Mouse (Mus musculus) T-helper 17 cell (primary cell): Measurements from ENCODE around the gene Fance.
"Not testable (repeated sequence)": the region's sequence is repeated elsewhere in the genome, so short reads cannot be mapped to it uniquely, and the experiment has no call there.

Source experiments
- in situ Hi-C, 2 experiments: fragments of 300-600 bp; cut with MboI, MseI; formaldehyde crosslinking; loops; 1 replicate in 1 of 2; 2 replicates in 1 of 2; pipeline ENCODE4 v1.15.1; 2025; ENCODE audit warnings: high pct_unique_total_duplicates in 2 of 2

Fance gene

DNA sequence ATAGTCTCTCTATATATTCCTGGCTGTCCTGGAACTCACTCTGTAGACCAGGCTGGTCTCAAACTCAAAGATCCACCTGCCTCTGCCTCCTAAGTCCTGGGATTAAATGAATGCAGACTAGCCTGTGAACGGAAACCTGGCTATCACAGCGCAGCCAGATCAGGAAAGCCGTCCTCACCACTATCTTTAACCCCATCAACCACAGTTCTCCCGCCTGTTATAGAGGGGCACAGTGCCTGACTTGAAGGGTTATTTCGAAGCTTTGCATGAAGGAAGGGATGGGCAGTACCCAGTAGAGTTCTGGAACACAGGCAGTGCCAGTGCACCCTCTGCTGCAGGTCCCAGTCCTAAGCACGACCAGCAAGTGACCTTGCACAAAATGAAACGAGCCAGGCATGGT lies 22.0 kb upstream of the Fance start:
- in situ Hi-C loops: no loop called here

DNA sequence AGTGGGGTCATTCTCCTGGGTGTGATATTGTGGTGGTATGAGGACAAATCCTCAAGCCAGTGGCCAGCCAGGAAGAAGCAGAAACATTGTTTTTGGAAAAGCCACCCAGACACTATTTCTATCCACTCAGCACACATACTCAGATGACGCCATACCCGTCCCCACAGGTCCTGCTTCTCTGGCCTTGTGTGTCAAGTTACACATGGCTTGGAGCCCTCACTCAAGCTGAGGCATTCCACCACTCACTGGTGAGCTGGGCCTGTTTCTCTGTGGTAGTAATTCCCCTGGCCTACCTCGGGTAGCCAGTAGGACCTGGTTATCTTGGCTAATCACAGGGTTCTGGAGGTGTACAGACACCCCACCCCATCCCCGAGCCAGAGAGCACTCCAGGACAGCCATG lies 19.6 kb upstream of the Fance start:
- in situ Hi-C loops: no loop called here

DNA sequence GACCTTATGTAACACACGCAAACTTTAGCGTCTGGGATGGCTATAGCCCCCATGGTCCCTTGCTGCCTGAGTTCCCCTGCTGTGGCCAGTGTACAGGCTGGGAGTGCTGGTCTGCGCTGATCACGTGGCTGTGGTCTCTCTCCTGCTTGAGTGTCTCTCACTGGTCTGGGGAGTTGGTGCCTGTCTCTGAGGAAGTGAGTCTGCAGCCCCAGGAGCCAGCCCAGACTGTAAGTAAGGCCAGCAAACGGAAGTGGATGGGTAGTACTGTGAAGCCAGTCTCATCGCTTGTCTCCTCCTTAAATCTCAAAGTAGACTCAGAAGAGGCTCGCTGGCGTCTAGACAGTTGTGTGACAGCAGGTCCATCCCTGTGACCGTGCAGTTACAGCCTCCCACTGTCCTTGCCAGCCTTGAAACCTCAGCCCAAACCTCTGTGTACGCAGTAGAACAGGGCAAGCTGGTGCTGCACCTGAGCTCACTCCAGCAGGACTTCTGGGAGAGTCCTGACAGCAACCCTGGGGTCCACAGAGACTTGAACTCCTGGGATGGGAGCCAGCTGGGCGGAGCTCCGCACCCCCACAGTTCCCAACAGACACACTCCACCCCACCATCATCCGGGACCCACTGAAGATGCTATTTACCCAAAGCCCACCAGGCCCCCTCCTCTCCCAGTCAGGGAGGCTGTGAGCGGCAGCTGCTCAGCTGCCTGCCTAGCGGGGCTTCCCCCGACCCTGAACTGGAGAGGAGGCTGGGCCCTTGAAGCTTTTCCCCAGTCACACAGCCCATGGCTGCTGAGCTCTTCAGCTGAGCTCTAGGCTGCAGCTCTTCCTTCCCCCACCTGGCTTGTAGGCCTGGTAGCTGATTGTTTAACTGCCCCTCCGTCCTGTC lies 18.6 kb upstream of the Fance start:
- in situ Hi-C loops: no loop called here

DNA sequence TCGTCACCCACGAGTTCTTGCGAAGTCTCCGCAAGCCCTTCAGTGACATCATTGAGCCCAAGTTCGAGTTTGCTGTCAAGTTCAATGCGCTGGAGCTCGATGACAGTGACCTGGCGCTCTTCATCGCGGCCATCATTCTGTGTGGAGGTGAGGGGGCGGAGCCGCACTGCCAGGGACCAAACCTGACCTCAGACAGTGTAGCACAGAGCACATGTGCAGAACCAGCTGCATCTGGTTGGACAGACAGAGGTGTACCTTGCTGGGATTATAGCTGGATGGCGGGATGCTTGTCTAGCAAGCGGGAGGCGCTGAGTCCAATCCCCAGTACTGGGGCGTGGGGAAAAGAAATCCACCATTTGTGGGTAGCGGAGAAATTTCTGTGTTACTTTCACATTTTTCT lies 14.4 kb upstream of the Fance start:
- in situ Hi-C loops: no loop called here

DNA sequence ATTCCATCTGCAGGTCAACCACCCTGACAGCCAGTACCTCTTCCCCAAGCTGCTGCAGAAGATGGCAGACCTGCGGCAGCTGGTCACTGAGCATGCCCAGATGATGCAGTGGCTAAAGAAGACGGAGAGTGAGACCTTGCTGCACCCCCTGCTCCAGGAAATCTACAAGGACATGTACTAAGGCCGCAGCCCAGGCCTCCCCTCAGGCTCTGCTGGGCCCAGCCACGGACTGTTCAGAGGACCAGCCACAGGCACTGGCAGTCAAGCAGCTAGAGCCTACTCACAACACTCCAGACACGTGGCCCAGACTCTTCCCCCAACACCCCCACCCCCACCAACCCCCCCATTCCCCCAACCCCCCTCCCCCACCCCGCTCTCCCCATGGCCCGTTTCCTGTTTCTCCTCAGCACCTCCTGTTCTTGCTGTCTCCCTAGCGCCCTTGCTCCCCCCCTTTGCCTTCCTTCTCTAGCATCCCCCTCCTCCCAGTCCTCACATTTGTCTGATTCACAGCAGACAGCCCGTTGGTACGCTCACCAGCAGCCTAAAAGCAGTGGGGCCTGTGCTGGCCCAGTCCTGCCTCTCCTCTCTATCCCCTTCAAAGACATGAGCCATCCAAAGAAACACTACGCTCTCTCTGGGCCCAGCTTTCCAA lies 13.5 kb upstream of the Fance start:
- in situ Hi-C loops: no loop called here

DNA sequence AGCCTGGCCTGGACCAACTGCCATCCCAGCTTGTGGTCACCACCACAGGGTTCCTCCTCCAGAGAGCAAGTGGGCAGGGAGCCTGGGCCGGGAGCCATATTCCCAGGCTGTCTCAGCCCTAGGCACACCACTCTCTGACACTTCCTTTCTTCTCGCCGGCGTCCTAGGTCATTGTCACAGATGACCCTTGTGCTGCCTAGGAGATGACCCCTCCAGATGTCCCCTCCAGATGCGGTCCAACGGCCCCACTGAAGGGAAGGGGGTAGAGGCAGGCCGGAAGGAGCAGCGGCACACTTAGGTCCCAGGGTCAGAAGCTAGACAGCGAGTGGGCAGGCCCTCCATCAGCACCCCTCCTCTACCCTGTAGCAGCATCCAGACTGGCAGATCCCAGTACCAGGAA lies 13.0 kb upstream of the Fance start:
- in situ Hi-C loops: no loop called here

DNA sequence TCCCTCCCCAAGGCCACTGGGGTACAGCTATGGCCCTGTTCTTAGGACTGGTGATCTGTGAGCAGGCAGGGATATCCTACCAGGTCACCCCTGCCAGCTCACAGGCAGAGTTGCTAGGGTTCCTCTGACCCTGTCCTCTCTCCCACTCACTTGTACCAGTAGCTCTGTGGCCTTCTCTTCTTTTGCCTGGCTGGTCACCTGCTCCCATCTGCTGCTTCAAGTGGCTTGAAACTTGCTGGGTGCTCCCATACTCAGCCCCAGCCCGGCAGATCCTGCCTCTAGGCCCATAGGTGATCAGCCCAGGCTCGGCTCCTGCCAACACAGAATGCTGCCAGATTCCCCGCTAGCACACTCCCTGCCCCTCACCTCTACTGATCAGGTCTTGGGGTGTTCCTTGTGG lies 12.5 kb upstream of the Fance start:
- in situ Hi-C loops: no loop called here

DNA sequence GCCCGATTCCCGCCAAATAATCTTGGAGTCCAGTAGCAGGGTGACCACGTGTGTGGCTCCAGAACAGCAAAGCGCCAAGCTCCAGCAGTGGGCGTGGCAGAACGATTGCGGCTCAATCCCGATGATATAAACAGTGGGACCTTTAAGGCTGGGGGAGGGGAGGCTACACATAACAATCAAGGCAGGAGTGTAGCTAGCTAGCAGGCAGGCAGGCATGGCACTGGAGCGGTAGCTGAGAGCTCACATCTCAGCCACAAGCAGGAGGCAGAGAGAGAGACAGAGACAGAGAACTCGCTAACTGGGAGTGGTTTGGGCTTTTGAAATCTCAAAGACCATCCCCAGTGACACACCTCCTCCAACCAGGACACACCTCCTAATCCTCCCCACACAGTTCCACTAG lies 8.1 kb upstream of the Fance start:
- in situ Hi-C loops: loop anchor here (5.0 kb wide), 1 partner anchor 78 kb away; no protein-coding TSS in a partner anchor

DNA sequence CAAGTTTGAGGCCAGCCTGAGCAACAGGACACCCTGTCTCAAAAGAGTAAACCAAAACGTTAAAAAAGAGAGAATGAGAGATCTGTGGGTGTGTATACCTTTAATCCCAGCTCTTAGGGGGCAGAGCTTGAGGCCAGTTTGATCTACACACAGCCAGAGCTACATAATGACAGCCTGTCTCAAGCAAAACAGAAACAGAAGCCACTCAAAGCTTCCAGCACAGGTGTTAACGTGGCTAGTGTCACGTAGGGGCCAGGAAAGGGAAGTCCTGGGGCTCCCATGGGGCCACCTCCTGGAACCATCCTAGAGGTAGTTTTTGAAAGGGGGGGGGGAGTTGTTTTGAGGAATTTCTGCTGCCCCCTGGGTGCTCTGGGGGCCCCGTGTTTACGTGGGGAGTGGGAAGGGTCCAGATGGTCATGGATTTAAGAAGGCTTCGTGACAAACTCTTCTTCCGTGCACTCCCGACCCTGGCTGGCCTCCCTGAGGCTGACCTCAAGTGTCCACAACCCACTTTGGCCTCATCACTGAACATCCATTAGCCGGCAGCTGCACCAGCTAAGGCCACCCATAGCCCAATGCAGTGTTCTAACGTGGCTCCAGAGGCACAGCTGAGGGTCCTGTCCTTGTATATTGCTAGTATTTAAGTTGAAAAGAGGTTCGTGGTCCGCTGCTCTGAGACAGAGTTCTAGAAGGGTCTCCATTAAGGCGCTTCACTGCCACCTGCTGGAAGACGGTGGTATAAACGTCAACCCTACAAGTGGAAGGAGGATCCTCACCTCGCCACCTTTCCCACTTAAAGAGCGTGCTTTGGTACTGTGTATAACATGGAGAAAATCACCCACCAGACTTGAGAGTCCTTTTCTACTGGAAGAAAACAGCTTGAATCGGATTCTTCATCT lies 4.8 kb upstream of the Fance start:
- in situ Hi-C loops: loop anchor here (5.0 kb wide), 1 partner anchor 81 kb away; no protein-coding TSS in a partner anchor

DNA sequence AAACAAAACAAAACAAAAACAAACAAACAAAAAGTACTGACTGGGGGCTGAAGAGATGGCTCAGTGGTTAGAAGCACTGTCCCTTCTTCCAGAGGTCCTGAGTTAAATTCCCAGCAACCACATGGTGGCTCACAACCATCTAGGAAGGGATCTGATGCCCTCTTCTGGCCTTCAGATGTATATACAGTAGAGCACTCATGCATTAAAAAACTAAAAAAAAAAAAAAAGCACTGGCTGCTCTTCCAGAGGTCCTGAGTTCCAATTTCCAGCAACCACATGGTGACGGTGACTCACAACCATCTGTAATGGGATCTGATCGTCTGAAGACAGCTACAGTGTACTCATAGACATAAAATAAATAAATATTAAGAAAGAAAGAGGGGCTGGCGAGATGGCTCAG lies 2.5 kb upstream of the Fance start:
- in situ Hi-C loops: no loop called here

DNA sequence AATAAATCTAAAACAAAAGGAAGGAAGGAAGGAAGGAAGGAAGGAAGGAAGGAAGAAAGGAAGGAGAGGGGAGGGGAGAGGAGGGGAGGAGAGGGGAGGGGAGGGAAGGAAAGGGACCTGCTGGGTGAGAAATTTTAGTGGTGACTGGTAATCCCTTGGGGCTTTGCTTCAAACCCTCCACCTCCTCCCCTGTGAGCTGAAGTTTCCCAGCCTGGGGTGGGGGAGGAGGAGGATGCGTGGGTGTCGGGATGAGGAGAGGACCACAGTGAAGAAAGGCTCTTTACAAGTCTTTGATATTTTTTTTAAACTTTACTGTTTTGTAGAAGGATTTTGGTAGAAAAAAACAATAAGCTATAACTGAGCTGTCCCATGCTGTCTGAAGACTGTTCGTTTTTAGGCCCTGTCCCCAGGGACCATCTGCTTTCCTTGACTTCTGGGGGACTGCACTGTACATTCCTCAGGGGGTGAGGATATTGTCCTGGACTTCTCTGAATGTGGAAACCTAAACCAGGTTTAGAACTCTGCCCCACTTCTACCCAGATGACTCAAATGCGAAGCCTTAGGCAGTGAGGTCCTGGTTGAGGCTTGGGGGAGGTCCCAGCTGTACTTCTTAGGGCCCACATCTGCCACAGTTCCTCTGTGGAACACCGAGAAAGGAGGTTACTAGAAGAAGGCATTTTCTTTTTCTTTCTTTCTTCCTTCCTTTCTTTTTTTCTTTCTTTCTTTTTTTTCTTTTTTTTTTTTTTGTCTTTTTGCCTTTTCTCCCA lies 1.8 kb upstream of the Fance start:
- in situ Hi-C loops: no loop called here

DNA sequence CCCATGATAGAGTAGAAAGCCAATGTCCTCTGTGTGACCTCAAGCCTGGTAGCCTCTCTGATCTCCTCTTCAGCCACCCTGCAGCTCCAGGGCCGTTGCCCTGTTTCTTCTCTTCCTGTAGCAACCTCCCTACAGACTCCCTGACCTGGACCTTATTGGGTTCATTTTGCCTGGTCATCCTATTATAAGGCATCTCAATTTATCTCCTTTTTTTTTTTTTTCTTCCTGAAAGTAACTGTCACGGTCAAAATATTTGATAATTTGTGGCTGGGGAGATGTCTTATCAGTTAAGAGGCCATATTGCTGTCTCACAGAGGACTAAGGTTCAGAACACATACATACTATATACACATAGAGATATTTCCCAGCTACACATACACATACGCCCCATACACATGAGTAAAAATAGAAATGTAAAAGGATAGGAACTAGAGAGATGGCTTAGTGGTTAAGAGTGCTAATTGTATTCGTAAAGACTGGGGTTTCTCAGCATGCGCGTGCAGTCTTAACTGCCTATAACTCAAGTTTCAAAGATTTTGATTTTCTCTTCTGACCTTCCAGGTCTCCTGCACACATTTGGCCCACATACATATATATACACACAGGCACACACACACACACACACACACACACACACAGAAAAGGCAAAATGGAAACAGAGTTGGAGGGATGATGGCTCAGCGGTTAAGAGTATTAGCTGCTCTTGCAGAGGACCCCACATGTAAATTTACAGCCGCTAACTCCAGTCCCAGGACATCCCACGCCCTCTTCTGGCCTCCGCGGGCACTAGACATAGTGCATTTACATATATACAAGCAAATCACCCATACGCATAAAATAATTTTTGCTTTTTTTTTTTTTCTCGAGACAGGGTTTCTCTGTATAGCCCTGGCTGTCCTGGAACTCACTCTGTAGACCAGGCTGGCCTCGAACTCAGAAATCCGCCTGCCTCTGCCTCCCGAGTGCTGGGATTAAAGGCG lies 797 bp upstream of the Fance start:
- in situ Hi-C loops: no loop called here

DNA sequence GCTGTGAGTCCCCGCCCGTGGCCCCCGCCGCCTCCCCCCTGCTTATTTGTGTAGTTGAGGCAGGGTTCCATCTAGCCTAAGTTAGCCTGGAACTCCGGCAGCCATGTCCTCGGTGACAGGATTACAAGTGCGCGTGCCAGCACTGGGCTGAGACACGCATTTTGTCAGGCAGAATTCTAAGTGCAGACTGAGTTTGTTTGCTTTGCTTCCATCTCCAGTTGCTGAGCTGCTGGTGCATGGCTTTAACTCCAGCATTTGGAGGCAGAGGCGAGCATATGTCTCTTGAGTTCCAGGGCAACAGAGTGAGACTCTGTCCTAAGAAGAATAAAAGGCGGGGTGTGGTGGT lies 534 bp downstream of the Fance start:
- in situ Hi-C loops: no loop called here

DNA sequence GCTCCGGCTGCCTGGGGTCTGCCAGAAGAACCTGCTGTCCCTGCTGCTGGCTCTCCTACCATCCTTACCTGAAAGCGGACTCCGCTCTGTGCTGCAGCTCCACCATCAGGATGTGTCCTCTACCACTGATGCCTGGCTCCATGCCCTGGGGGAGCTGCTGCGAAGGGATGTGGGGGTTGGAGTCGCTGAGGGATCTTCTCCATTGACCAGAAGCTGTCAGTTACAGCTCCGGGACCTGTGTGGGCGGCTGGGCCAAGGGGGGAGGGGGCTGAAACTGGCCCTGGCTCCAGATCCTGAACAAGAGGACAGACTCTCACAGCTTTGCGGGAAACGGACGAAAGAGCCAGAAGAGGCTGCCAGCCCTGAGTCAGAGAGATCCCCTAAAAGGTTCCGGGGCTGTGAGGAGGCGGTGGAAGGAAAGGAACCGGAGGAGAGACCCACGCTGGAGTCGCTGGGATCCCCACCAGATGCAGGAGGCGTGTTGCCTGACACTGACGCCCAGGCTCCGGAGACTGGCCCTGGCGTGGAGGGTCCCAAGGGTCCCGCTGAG lies 2.4 kb downstream of the Fance start:
- in situ Hi-C loops: no loop called here

DNA sequence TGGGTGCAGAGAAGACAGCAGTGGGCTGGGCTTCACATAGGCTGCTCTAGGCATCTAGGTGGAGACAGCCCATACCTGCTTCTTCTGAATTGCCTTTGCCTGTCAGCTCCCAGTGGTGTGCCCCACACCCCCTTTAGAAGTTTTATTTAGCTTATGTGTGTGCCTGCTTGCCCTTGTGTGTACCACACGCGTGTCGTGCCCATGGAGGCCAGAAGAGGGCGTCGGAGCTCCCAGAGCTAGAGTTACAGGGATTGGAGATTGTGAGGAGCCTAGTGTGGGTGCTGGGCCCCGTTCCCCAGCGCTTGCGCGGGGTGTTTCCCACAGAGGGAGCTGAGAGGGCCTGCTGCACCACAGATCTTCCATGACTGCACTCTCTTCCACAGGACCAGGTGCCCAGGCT lies 3.2 kb downstream of the Fance start:
- in situ Hi-C loops: no loop called here

DNA sequence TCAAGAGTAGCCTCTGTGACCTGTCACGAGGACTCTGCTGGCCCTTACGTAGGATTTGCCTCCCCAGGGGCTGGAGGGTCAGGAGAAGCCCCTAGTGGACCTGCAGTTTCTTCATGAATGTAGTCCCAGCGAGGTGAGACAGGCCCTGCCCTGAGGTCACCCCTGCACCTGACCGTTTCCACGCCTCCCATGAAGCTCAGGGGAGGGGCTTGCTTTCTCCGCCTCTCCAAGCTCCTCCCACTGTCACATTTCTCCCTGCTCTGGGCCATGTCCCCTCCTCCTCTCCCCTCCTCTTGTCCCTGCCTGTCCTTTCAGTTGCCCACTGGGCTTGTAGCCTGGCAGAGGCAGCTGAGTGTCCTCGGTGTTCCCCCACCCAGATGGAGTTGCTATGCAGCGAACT lies 3.8 kb downstream of the Fance start:
- in situ Hi-C loops: no loop called here

DNA sequence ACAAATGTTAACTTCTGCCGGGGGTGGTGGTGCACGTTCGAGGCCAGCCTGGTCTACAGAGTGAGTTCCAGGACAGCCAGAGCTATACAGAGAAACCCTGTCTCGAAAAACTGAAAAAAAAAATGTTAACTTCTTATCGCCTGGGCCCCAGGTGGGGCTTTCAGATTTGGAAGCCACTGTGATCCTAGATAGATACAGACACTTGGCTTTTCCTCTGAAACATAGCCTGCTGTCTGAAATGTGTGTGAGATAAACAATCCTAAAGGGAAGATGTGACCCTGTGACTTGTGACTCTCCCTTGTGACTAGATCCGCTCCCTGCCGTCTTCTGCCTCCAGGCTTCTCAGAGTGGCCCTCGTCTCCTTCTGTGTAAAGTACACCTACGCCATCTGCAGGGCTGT lies 4.4 kb downstream of the Fance start:
- in situ Hi-C loops: no loop called here

DNA sequence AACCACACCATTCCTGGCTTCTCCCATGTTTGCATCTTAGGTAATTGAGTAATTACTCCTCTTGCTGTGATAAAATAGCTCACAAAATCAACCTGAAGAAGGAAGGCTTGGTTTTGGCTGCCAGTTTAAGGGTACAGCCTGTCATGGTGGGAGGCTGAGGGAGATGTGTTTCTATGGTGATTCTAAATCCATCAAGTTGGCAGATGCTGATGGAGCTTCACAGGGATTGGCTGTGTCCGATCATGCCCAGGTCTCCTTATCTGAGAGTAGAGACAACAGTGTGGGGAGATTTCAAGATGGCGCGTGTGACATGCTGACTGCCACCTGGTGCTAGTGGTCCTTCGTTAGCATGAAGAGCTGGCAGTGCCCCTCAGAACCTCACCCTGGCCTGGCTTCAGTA lies 8.4 kb downstream of the Fance start:
- in situ Hi-C loops: no loop called here

DNA sequence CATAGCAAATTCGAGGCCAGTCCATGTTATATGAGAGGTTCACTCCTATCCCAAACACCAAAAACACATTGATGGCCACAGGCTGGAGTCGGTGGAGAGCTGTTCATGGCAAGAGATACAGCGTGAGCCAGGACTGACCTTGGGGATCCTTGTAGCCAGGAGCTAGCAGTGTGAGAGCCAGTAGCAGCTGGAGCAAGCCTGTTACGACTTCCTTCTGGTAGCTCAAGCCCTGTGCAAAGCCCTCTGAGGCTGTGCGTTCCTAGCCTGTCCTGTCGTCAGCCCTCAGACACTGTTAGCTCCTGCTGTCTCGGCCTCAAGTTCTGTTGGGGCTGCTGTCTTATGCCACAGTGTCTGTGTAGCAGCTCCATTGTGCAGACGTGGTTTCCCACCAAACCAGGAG lies 10.5 kb downstream of the Fance start:
- in situ Hi-C loops: no loop called here

DNA sequence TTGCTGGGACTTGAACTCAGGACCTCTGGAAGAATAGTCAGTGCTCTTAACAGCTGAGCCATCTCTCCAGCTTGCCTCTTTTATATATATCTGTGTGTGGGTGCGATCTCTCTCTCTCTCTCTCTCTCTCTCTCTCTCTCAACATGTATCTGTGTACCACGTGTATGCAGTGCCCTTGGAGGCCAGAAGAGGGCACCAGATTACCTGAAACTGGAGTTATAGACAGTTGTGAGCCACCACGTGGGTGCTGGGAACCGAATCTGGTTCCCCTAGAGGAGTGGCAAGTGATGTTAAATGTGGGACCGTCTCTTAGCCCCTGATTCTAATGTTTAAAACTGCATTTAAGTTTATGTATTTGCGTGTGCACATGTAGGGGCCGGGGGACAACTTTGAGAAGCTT lies 11.1 kb downstream of the Fance start:
- in situ Hi-C loops: not testable (repeated sequence)
